Mouse (Mus musculus) brain, embryonic 18.5 days (tissue): ENCODE measurements around the gene Crxos.
"Not testable (repeated sequence)": the region's sequence is repeated elsewhere in the genome, so short reads cannot be mapped to it uniquely, and the experiment has no call there.

Source experiments
- DNase-seq: peaks from one replicate; pipeline ENCODE4 v3.0.0-alpha.2; 2012; ENCODE audit warnings: low read depth, low spot score

The Crxos gene

GRCm38 (mm10) chr7:15882317-15882716 is at the start of gene Crxos:
Gene Crxos (plus strand): TSS chr7:15882617.
- DNase-seq: no peak

- no peak for DNase-seq
These were observed 42.8 kb upstream of the Crxos start, which contains the start of gene Obox6 for GRCm38 (mm10) chr7:15839578-15839977. Gene Obox6 (minus strand): TSS chr7:15839678.

GRCm38 (mm10) chr7:15859657-15860056 is 22.8 kb upstream of the Crxos start:
- DNase-seq: no peak

GRCm38 (mm10) chr7:15864104-15864503 is 18.3 kb upstream of the Crxos start:
- DNase-seq: no peak

- no peak for DNase-seq
These were observed 2.7 kb upstream of the Crxos start, which contains the start of gene Crx for GRCm38 (mm10) chr7:15879756-15880155. Gene Crx (minus strand): TSS chr7:15879968.

GRCm38 (mm10) chr7:15881388-15881787 is 1.0 kb upstream of the Crxos start:
- no peak for DNase-seq

GRCm38 (mm10) chr7:15881831-15882230 is 586 bp upstream of the Crxos start:
- DNase-seq: no peak

GRCm38 (mm10) chr7:15884127-15884526 is 1.7 kb downstream of the Crxos start:
- DNase-seq: no peak

GRCm38 (mm10) chr7:15894251-15894650 is 11.8 kb downstream of the Crxos start:
- DNase-seq: no peak

- no peak for DNase-seq
These were observed 19.1 kb downstream of the Crxos start for GRCm38 (mm10) chr7:15901366-15902048.

- DNase-seq: no peak
These were observed 23.4 kb downstream of the Crxos start for GRCm38 (mm10) chr7:15905861-15906260.

- DNase-seq: no peak
These were observed 24.2 kb downstream of the Crxos start for GRCm38 (mm10) chr7:15906602-15907001.

- no peak for DNase-seq
These were observed 25.7 kb downstream of the Crxos start for GRCm38 (mm10) chr7:15907971-15908590.

- no peak for DNase-seq
These were observed 28.1 kb downstream of the Crxos start for GRCm38 (mm10) chr7:15910521-15910920.

GRCm38 (mm10) chr7:15912183-15912582 is 29.8 kb downstream of the Crxos start:
- DNase-seq: no peak

- no peak for DNase-seq
These were observed 31.8 kb downstream of the Crxos start for GRCm38 (mm10) chr7:15914252-15914651.

GRCm38 (mm10) chr7:15914751-15915150 is 32.3 kb downstream of the Crxos start:
- no peak for DNase-seq

- not testable (repeated sequence) for DNase-seq
These were observed 33.3 kb downstream of the Crxos start for GRCm38 (mm10) chr7:15915695-15916094.

GRCm38 (mm10) chr7:15916134-15916723 is 33.8 kb downstream of the Crxos start:
- no peak for DNase-seq

- DNase-seq: no peak
These were observed 34.6 kb downstream of the Crxos start for GRCm38 (mm10) chr7:15916996-15917395.

- DNase-seq: no peak
These were observed 36.0 kb downstream of the Crxos start for GRCm38 (mm10) chr7:15918371-15918770.

GRCm38 (mm10) chr7:15919947-15920346 is 37.5 kb downstream of the Crxos start:
- DNase-seq: no peak
